Mouse (Mus musculus) forebrain, embryonic 14.5 days (tissue): ENCODE results near the gene Camkmt. TPM values are rescaled to one million over a fixed set of nuclear protein-coding genes. Genes with fewer than 3 reads are reported as not detected.

Experiments
- ATAC-seq: fragments of 200-750 bp; cut with Nextera tagmentation; 2 replicates; pipeline ENCODE4 v1.8.0; 2017; ENCODE audit warnings: mild to moderate bottlenecking, moderate library complexity
- DNase-seq: peaks from one replicate; pipeline ENCODE4 v3.0.0-alpha.2; 2015; ENCODE audit warnings: low spot score
- H3K27ac ChIP-seq: fragments of 300-500 bp; sonication (generic); 2 replicates; pipeline ENCODE4 v1.5.1; 2014; ENCODE audit warnings: low read depth, mild to moderate bottlenecking, control low read depth, low read length, moderate library complexity
- H3K27me3 ChIP-seq: fragments of 300-500 bp; sonication (generic); replicated peaks from 2 replicates; pipeline ENCODE4 v1.6.1; 2014; ENCODE audit warnings: low read length, control low read depth, mixed read lengths; ENCODE audit not compliant: control insufficient read depth, insufficient read depth
- H3K36me3 ChIP-seq: fragments of 300-500 bp; sonication (generic); 2 replicates; pipeline ENCODE4 v1.6.1; 2014; ENCODE audit warnings: low read length, control low read depth; ENCODE audit not compliant: control insufficient read depth, insufficient read depth
- H3K4me1 ChIP-seq: fragments of 300-500 bp; sonication (generic); 2 replicates; pipeline ENCODE4 v1.6.1; 2014; ENCODE audit warnings: antibody characterized with exemption, low read length, control low read depth; ENCODE audit not compliant: control insufficient read depth, insufficient read depth
- H3K4me2 ChIP-seq: fragments of 300-500 bp; sonication (generic); 2 replicates; pipeline ENCODE4 v1.6.1; 2014; ENCODE audit warnings: mild to moderate bottlenecking, control low read depth, low read length
- H3K4me3 ChIP-seq: fragments of 300-500 bp; sonication (generic); 2 replicates; pipeline ENCODE4 v1.5.1; 2014; ENCODE audit warnings: low read depth, low read length, control low read depth
- H3K9ac ChIP-seq: fragments of 300-500 bp; sonication (generic); 2 replicates; pipeline ENCODE4 v1.6.1; 2014; ENCODE audit warnings: mild to moderate bottlenecking, low read length, control low read depth, moderate library complexity
- H3K9me3 ChIP-seq: fragments of 300-500 bp; sonication (generic); replicated peaks from 2 replicates; pipeline ENCODE4 v1.6.1; 2016; ENCODE audit warnings: low read length, control low read depth, mixed read lengths; ENCODE audit not compliant: control insufficient read depth
- WGBS: fragments of 180-500 bp; shearing (Covaris S2); extraction: QIAGEN DNeasy Blood & Tissue Kit; methylation state at CpG from one replicate; pipeline ENCODE4 v1.1.7; 2014; 5-methylcytosine and 5-hydroxymethylcytosine counted together
- polyA plus RNA-seq: library from polyadenylated mRNA; unstranded; fragments of >200 nt; fragmentation: Nextera tagmentation; extraction: Ambion mirVana; gene quantifications from 2 replicates; pipeline ENCODE4 v1.2.1, GENCODE M21; 2014

Camkmt gene
- polyA plus RNA-seq, 1 experiment from 2014 or later = 15.9 TPM

GRCm38 (mm10) chr17:85144141-85144540 lies 53.8 kb downstream of the Camkmt start:
- DNase-seq = no peak
- Histone ChIP-seq H3K27ac (no peak overlapping the region), H3K36me3 (no peaks in the 10 kb centered on the region), H3K4me2 (no peak overlapping the region), H3K9me3 (no peaks in the 10 kb centered on the region), H3K4me1 (no peaks in the 10 kb centered on the region; the same call in 1 of the 2 replicates), H3K9ac (no peak overlapping the region), H3K4me3 (no peak overlapping the region), H3K27me3 (no peaks in the 10 kb centered on the region)
- ATAC-seq = no peak
- 86% methylated on average over 6 of the region's 6 CpGs for WGBS

GRCm38 (mm10) chr17:85148348-85148747 lies 58.0 kb downstream of the Camkmt start:
- no peak overlapping the region for H3K9ac ChIP-seq
- ATAC-seq = no peak
- H3K4me3 ChIP-seq = no peak overlapping the region
- no peak for DNase-seq
- H3K9me3 ChIP-seq = no peaks in the 10 kb centered on the region
- no peak overlapping the region for H3K27ac ChIP-seq
- H3K4me1 ChIP-seq = no peaks in the 10 kb centered on the region
- no peaks in the 10 kb centered on the region for H3K27me3 ChIP-seq
- 80% methylated on average over 1 of the region's 1 CpGs for WGBS
- H3K4me2 ChIP-seq = no peak overlapping the region
- H3K36me3 ChIP-seq = no peaks in the 10 kb centered on the region

- no peak overlapping the region for H3K9ac ChIP-seq
- WGBS = 5% methylated on average over 3 of the region's 3 CpGs
- H3K4me3 ChIP-seq = no peak overlapping the region
- H3K27ac ChIP-seq = no peak overlapping the region
- no peaks in the 10 kb centered on the region for H3K4me1 ChIP-seq
- no peaks in the 10 kb centered on the region for H3K27me3 ChIP-seq
- H3K36me3 ChIP-seq = no peaks in the 10 kb centered on the region
- no peak overlapping the region for H3K4me2 ChIP-seq
- H3K9me3 ChIP-seq = no peaks in the 10 kb centered on the region
- ATAC-seq (no peak), DNase-seq (no peak)
These were observed 58.9 kb downstream of the Camkmt start for GRCm38 (mm10) chr17:85149211-85149738.

- Histone ChIP-seq H3K4me3 (no peak overlapping the region), H3K4me2 (no peak overlapping the region), H3K9ac (no peak overlapping the region), H3K4me1 (no peaks in the 10 kb centered on the region), H3K27ac (no peak overlapping the region), H3K36me3 (no peaks in the 10 kb centered on the region), H3K27me3 (no peaks in the 10 kb centered on the region), H3K9me3 (no peaks in the 10 kb centered on the region)
- no peak for ATAC-seq
- 74% methylated on average over 8 of the region's 8 CpGs for WGBS
- DNase-seq = no peak
These were observed 60.9 kb downstream of the Camkmt start for GRCm38 (mm10) chr17:85151264-85151663.

- no peak for ATAC-seq
- Histone ChIP-seq H3K4me1 (0 out of 2 replicates have a peak, but pooled peaks cover 5% of the 10 kb centered on the region), H3K27me3 (no peaks in the 10 kb centered on the region), H3K27ac (no peak overlapping the region), H3K9ac (no peak overlapping the region), H3K4me3 (no peak overlapping the region), H3K4me2 (no peak overlapping the region), H3K9me3 (no peaks in the 10 kb centered on the region), H3K36me3 (no peaks in the 10 kb centered on the region)
- WGBS = 66% methylated on average over 4 of the region's 4 CpGs
- no peak for DNase-seq
These were observed 67.8 kb downstream of the Camkmt start for GRCm38 (mm10) chr17:85158202-85158601.

- 83% methylated on average over 8 of the region's 8 CpGs for WGBS
- DNase-seq (no peak), ATAC-seq (no peak)
These were observed 69.2 kb downstream of the Camkmt start for GRCm38 (mm10) chr17:85159526-85159925.

GRCm38 (mm10) chr17:85160786-85161185 lies 70.4 kb downstream of the Camkmt start:
- ATAC-seq (no peak), DNase-seq (no peak)
- Histone ChIP-seq H3K4me1 (0 out of 2 replicates have a peak, but pooled peaks cover 5% of the 10 kb centered on the region), H3K4me2 (no peak overlapping the region), H3K9me3 (no peaks in the 10 kb centered on the region), H3K36me3 (no peaks in the 10 kb centered on the region), H3K27me3 (no peaks in the 10 kb centered on the region), H3K27ac (no peak overlapping the region), H3K4me3 (no peak overlapping the region), H3K9ac (no peak overlapping the region)
- WGBS = 97% methylated on average over 8 of the region's 8 CpGs

More at GRCm38 (mm10) chr17:85159526-85159925, 69.2 kb downstream of the Camkmt start:
- Histone ChIP-seq H3K36me3 (no peaks in the 10 kb centered on the region), H3K9ac (no peak overlapping the region), H3K9me3 (no peaks in the 10 kb centered on the region), H3K4me1 (0 out of 2 replicates have a peak, but pooled peaks cover 5% of the 10 kb centered on the region), H3K27me3 (no peaks in the 10 kb centered on the region), H3K27ac (no peak overlapping the region), H3K4me2 (no peak overlapping the region), H3K4me3 (no peak overlapping the region)

- Histone ChIP-seq H3K4me2 (no peak overlapping the region), H3K4me3 (no peak overlapping the region), H3K9ac (no peak overlapping the region), H3K4me1 (0 out of 2 replicates have a peak, but pooled peaks cover 5% of the 10 kb centered on the region), H3K36me3 (no peaks in the 10 kb centered on the region), H3K27me3 (no peaks in the 10 kb centered on the region), H3K9me3 (no peaks in the 10 kb centered on the region), H3K27ac (no peak overlapping the region)
- no peak for DNase-seq
- 88% methylated on average over 7 of the region's 7 CpGs for WGBS
- no peak for ATAC-seq
These were observed 72.4 kb downstream of the Camkmt start for GRCm38 (mm10) chr17:85162569-85163271.

- Histone ChIP-seq H3K27ac (no peak overlapping the region), H3K9ac (no peak overlapping the region), H3K27me3 (no peaks in the 10 kb centered on the region), H3K36me3 (no peaks in the 10 kb centered on the region), H3K4me1 (0 out of 2 replicates have a peak, but pooled peaks cover 5% of the 10 kb centered on the region), H3K9me3 (no peaks in the 10 kb centered on the region), H3K4me2 (no peak overlapping the region), H3K4me3 (no peak overlapping the region)
- DNase-seq (no peak), ATAC-seq (no peak)
- WGBS = 98% methylated on average over 4 of the region's 4 CpGs
These were observed 72.9 kb downstream of the Camkmt start for GRCm38 (mm10) chr17:85163272-85163610.
